Mouse (Mus musculus) liver, embryonic 14.5 days (tissue): ENCODE results near the gene Gtf2a1l. TPM values are rescaled to one million over a fixed set of nuclear protein-coding genes. Genes with fewer than 3 reads are reported as not detected.

ENCODE experiments used
- ATAC-seq: fragments of 200-750 bp; cut with Nextera tagmentation; 2 replicates; pipeline ENCODE4 v1.8.0; 2017; ENCODE audit warnings: moderate number of reproducible peaks, mild to moderate bottlenecking, moderate library complexity; ENCODE audit not compliant: insufficient read depth
- DNase-seq, 3 experiments: peaks; one replicate each; pipeline ENCODE4 v3.0.0-alpha.2; 2012 to 2013; ENCODE audit warnings: low read depth in 3 of 3, low spot score in 3 of 3
- H3K27ac ChIP-seq: fragments of 300-500 bp; sonication (generic); 2 replicates; pipeline ENCODE4 v1.5.1; 2014; ENCODE audit warnings: moderate library complexity, mild to moderate bottlenecking, control low read depth, inconsistent platforms
- H3K27me3 ChIP-seq: fragments of 300-500 bp; sonication (generic); 2 replicates; pipeline ENCODE4 v1.6.1; 2014; ENCODE audit warnings: mild to moderate bottlenecking, low read length, moderate library complexity; ENCODE audit not compliant: control insufficient read depth, insufficient read depth
- H3K36me3 ChIP-seq: fragments of 300-500 bp; sonication (generic); replicated peaks from 2 replicates; pipeline ENCODE4 v1.6.1; 2014; ENCODE audit warnings: low read depth; ENCODE audit not compliant: control insufficient read depth, insufficient read depth
- H3K4me1 ChIP-seq, 2 experiments: fragments of 200-500 bp in 1 of 2; fragments of 300-500 bp in 1 of 2; sonication (generic) in 1 of 2; replicated peaks; 2 replicates each; pipeline ENCODE4 v1.6.1; 2012 to 2014; ENCODE audit warnings: antibody characterized with exemption in 1 of 2, inconsistent platforms in 1 of 2, low read length in 1 of 2; ENCODE audit not compliant: control insufficient read depth in 2 of 2, insufficient read depth in 2 of 2
- H3K4me2 ChIP-seq: fragments of 300-500 bp; sonication (generic); 2 replicates; pipeline ENCODE4 v1.6.1; 2014; ENCODE audit warnings: low read depth, mild to moderate bottlenecking, control low read depth, moderate library complexity
- H3K4me3 ChIP-seq, 2 experiments: fragments of 200-500 bp in 1 of 2; fragments of 300-500 bp in 1 of 2; sonication (generic) in 1 of 2; 2 replicates each; pipeline ENCODE4 v1.5.1; 2012 to 2014; ENCODE audit warnings: low read depth in 2 of 2, low read length in 2 of 2, mild to moderate bottlenecking in 2 of 2, control low read depth in 1 of 2, inconsistent platforms in 1 of 2, moderate library complexity in 1 of 2; ENCODE audit not compliant: insufficient read depth in 1 of 2
- H3K9ac ChIP-seq: fragments of 300-500 bp; sonication (generic); replicated peaks from 2 replicates; pipeline ENCODE4 v1.6.1; 2014; ENCODE audit warnings: mild to moderate bottlenecking, control low read depth, moderate library complexity
- H3K9me3 ChIP-seq: fragments of 300-500 bp; sonication (generic); 2 replicates; pipeline ENCODE4 v1.6.1; 2016; ENCODE audit warnings: low read length, mixed read lengths; ENCODE audit not compliant: control insufficient read depth
- CTCF ChIP-seq: IDR thresholded peaks from 2 replicates; pipeline ENCODE4 v1.5.1; 2016; ENCODE audit warnings: antibody characterized with exemption, low read depth, control low read depth
- EP300 ChIP-seq: IDR thresholded peaks from 2 replicates; pipeline ENCODE4 v1.6.1; 2016; ENCODE audit warnings: antibody characterized with exemption, low read depth
- whole genome bisulfite sequencing: fragments of 180-500 bp; shearing (Covaris S2); extraction: QIAGEN DNeasy Blood & Tissue Kit; methylation state at CpG from one replicate; pipeline ENCODE4 v1.1.7; 2014; ENCODE audit not compliant: insufficient replicate concordance; 5-methylcytosine and 5-hydroxymethylcytosine counted together
- polyA plus RNA-seq, 2 experiments: library from polyadenylated mRNA; depleted of rRNA in 1 of 2; stranded (reverse) in 1 of 2; unstranded in 1 of 2; fragments of >200 nt; fragmentation: Nextera tagmentation in 1 of 2; extraction: Ambion mirVana in 1 of 2; gene quantifications; 2 replicates each; pipeline versions ENCODE4 v1.2.1 to v1.2.3; 2012 to 2014

The Gtf2a1l gene
- polyA plus RNA-seq, 2 experiments, result not detected

DNA sequence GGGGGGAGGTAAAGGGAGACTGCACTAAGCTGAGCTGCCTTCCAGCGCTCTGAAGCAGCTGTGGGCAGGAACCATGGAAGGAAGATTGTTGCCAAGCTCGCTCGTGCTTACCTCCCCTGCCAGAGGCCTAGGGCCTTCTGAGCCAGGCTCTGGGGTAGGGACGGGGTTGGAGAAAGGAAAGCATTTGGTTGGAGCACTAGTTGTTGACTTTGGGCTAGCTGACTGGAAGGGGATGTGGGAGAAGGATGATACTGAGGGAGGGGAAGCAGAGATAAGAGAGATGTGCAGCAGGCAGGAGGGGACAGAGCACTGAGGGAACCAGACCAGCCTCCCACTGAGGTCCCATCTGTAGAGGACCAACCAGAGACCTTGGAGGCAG, 39.1 kb upstream of the Gtf2a1l start:
- Histone ChIP-seq H3K9me3 (no peaks in the 10 kb centered on the region), H3K27ac (no peak overlapping the region), H3K4me1 (peaks cover 0 to 4% of the 10 kb centered on the region in 2 experiments; a peak in 3 of 4 replicates), H3K9ac (no peak overlapping the region), H3K4me3 (no peak overlapping the region), H3K4me2 (no peak overlapping the region), H3K36me3 (no peaks in the 10 kb centered on the region), H3K27me3 (no peaks in the 10 kb centered on the region)
- WGBS, result 26% methylated on average over 4 of the region's 4 CpGs
- DNase-seq, result no peak
- no peak for ATAC-seq
- no peak for TF ChIP-seq CTCF
- TF ChIP-seq EP300, result no peak

DNA sequence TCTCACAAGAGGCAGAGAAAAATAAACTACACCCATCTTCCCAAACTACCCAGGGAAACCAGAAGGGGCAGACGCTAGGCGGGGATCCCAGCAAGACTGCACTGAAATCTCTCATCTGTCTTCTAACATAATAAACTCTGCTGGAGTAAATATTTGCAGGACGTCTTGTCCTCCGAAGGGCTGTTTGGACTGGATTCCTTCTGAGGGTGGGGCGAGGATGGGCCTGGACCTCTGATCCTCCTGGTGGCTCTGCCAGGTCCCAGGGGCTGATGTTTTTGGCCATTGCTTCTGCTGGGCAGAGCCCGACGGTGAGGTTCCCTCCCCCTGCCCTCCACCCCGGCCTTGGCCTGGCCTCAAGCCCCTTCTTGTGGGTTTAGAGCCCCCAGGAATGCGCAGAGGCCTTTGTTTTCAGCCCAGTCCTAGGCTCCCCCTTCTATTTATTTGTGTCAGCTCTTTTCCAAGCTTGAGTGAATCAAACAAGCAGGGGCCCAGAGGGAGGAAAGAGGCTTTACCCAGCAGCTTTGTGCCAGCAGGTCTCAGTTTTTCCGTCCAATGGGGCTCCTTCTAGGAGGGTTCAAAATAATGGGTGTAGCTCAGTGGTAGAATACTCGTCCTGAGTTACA, 38.4 kb upstream of the Gtf2a1l start:
- Histone ChIP-seq H3K36me3 (no peaks in the 10 kb centered on the region), H3K4me3 (no peak overlapping the region), H3K27ac (no peak overlapping the region), H3K9ac (no peak overlapping the region), H3K9me3 (no peaks in the 10 kb centered on the region), H3K27me3 (no peaks in the 10 kb centered on the region), H3K4me2 (no peak overlapping the region), H3K4me1 (peaks cover 0 to 4% of the 10 kb centered on the region in 2 experiments; a peak in 3 of 4 replicates)
- TF ChIP-seq CTCF (no peak), EP300 (no peak)
- 52% methylated on average over 11 of the region's 11 CpGs for WGBS
- ATAC-seq (no peak), DNase-seq (no peak)

DNA sequence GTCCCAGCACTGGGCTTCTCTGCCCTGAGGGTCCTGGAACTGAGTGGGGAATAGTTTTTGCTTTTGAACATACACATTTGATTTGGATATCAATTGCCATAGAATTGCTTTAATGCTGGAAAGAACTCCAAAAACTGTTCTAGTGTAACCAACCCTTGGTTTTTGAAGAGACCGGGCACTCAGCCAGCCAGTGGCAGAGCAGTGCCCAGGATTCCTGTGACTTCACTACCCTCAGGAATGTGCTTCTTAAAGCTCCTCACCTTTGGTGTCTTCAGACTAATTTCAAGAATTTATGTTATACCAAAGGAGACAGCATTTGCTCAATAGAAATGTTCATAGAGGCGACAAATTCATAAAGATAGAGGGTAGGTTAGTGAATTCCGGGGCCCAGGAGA, 37.9 kb upstream of the Gtf2a1l start:
- TF ChIP-seq EP300 (no peak), CTCF (no peak)
- no peaks in the 10 kb centered on the region for H3K9me3 ChIP-seq
- H3K27me3 ChIP-seq, result no peaks in the 10 kb centered on the region
- no peak overlapping the region for H3K4me3 ChIP-seq
- H3K27ac ChIP-seq, result no peak overlapping the region
- H3K9ac ChIP-seq, result no peak overlapping the region
- H3K4me2 ChIP-seq, result no peak overlapping the region
- no peaks in the 10 kb centered on the region for H3K36me3 ChIP-seq
- WGBS, result 58% methylated on average over 3 of the region's 3 CpGs
- H3K4me1 ChIP-seq, result peaks cover 0 to 4% of the 10 kb centered on the region in 2 experiments; a peak in 3 of 4 replicates
- ATAC-seq, result no peak
- no peak for DNase-seq

DNA sequence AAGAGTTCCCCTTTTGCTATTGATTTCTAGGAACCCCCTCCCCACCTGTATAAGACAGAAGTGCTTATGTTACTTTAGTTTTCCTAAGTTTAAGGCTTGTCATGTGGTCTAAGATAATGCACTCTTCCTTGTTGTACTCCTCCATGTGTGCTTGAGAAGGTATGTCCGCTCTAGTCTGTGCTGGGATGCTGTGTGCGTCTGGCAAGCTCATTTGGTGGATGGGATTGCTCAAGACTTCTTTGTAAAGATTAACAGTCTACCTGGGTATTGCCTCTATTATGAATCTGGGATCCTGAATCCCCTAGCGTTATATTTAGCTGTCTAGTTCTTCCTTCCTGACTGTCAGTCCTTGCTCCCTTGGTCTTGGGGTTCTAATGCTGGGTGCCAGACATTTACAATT, 35.8 kb upstream of the Gtf2a1l start:
- no peak overlapping the region for H3K27ac ChIP-seq
- H3K9me3 ChIP-seq, result no peaks in the 10 kb centered on the region
- whole genome bisulfite sequencing, result 61% methylated on average over 3 of the region's 3 CpGs
- no peaks in the 10 kb centered on the region for H3K27me3 ChIP-seq
- no peak overlapping the region for H3K9ac ChIP-seq
- no peak overlapping the region for H3K4me2 ChIP-seq
- no peak overlapping the region for H3K4me3 ChIP-seq
- no peak for DNase-seq
- no peak for ATAC-seq
- peaks cover 0 to 2% of the 10 kb centered on the region in 2 experiments; a peak in 2 of 4 replicates for H3K4me1 ChIP-seq
- TF ChIP-seq CTCF (no peak), EP300 (no peak)
- H3K36me3 ChIP-seq, result no peaks in the 10 kb centered on the region

DNA sequence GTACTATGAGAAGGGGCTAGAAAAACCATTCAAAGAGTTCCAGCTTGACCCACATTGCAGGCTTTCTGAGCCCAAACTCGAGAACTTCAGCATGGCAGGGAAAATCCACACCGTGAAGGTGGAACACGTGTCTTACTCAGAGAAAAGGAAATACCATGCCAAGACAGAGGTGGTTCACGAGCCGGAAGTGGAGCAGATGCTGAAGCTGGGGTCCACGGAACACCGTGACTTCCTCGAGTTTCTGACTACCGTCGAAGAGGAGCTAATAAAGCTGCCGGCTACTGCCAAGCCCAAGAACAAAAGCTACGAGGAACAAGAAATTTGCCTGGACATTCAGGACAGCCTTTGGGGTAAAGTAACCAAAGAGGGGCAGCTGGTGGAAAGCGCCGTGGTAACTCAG, 32.4 kb upstream of the Gtf2a1l start:
- TF ChIP-seq CTCF (no peak), EP300 (no peak)
- H3K36me3 ChIP-seq, result no peaks in the 10 kb centered on the region
- no peak overlapping the region for H3K9ac ChIP-seq
- no peak overlapping the region for H3K4me3 ChIP-seq
- H3K27ac ChIP-seq, result no peak overlapping the region
- WGBS, result 80% methylated on average over 14 of the region's 14 CpGs
- no peak overlapping the region for H3K4me2 ChIP-seq
- no peaks in the 10 kb centered on the region for H3K27me3 ChIP-seq
- no peaks in the 10 kb centered on the region; a peak in 1 of 4 replicates for H3K4me1 ChIP-seq
- no peak for ATAC-seq
- H3K9me3 ChIP-seq, result no peaks in the 10 kb centered on the region
- no peak for DNase-seq
